In the genomic region with DNA sequence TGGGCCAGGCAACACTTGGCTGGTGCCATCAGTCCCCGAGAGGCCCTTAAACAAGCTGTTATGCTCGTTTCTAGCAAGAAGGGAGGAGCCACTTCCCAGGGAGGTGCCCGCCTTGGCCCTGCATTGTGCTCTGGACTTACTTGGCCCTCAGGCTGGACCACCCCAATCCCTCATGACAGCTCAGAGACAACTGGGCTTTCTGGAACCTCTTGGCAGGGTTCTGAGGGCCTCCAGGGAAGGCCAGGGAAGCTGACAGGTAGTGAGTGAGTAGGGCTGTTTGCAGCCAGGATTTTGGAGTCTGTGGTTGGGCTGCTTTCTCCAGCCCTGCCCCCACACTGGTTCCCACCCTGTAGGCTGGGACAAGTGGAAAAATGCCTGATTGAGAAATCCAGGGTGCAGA, we compare ENCODE assay signal across 8 mouse cellular contexts.
DNase-seq lines count a peak whose midpoint lies in the region; ATAC-seq and TF ChIP-seq lines count a peak whose summit lies in the region.
"Had no signal": no experiment of that assay in that cellular context is flagged by ENCODE, and none has a peak within 500 bp of the region (broad histone marks: within the 10 kb centered on the region; RNA-seq: fewer than 3 reads in every experiment).

No protein-coding gene starts in this region.

- H3K27me3 ChIP-seq in midbrain, embryonic 11.5 days (ENCODE audit: control insufficient read depth, insufficient read depth, low read length): no peaks in the 10 kb centered on the region
- H3K27me3 ChIP-seq in midbrain, embryonic 14.5 days (ENCODE audit: control insufficient read depth, insufficient read depth, low read length): no peaks in the 10 kb centered on the region
- no peaks in the 10 kb centered on the region for H3K27me3 ChIP-seq in heart, embryonic 16.5 days (ENCODE audit: control insufficient read depth, insufficient read depth, low read length)
- H3K27me3 ChIP-seq in lung, embryonic 14.5 days (ENCODE audit: insufficient read depth, low read length): no peaks in the 10 kb centered on the region

- no peaks in the 10 kb centered on the region for H3K4me1 ChIP-seq in midbrain, embryonic 11.5 days (ENCODE audit: control insufficient read depth, insufficient read depth, low read length)
- 0 out of 2 replicates have a peak, but pooled peaks cover 3% of the 10 kb centered on the region for H3K4me1 ChIP-seq in midbrain, embryonic 14.5 days (ENCODE audit: control insufficient read depth, insufficient read depth, low read length)
- H3K4me1 ChIP-seq in heart, embryonic 16.5 days (ENCODE audit: control insufficient read depth, insufficient read depth, low read length): peaks cover 34% of the 10 kb centered on the region
- peaks cover 15% of the 10 kb centered on the region for H3K4me1 ChIP-seq in lung, embryonic 14.5 days (ENCODE audit: insufficient read depth)

- no peak overlapping the region for H3K4me3 ChIP-seq in midbrain, embryonic 11.5 days (ENCODE audit: low read depth, low read length)
- no peak overlapping the region for H3K4me3 ChIP-seq in midbrain, embryonic 14.5 days (replicated peaks; ENCODE audit: low read depth, low read length)
- H3K4me3 ChIP-seq in heart, embryonic 16.5 days (ENCODE audit: low read length): no peak overlapping the region
- no peak overlapping the region for H3K4me3 ChIP-seq in lung, embryonic 14.5 days (ENCODE audit: low read depth, low read length)

- H3K9me3 ChIP-seq in midbrain, embryonic 11.5 days (ENCODE audit: control insufficient read depth, low read length): no peaks in the 10 kb centered on the region
- H3K9me3 ChIP-seq in midbrain, embryonic 14.5 days (ENCODE audit: control insufficient read depth, low read length): no peaks in the 10 kb centered on the region
- no peaks in the 10 kb centered on the region for H3K9me3 ChIP-seq in heart, embryonic 16.5 days (replicated peaks; ENCODE audit: control insufficient read depth, low read length)
- no peaks in the 10 kb centered on the region for H3K9me3 ChIP-seq in lung, embryonic 14.5 days (ENCODE audit: low read depth, low read length)

- WGBS in midbrain, embryonic 11.5 days: 27% methylated on average over 3 of the region's 3 CpGs
- 37% methylated on average over 3 of the region's 3 CpGs for WGBS in midbrain, embryonic 14.5 days
- 34% methylated on average over 3 of the region's 3 CpGs for WGBS in heart, embryonic 16.5 days
- 11% methylated on average over 3 of the region's 3 CpGs for WGBS in lung, embryonic 14.5 days

- no peak overlapping the region for H3K4me2 ChIP-seq in midbrain, embryonic 11.5 days
- H3K4me2 ChIP-seq in midbrain, embryonic 14.5 days (ENCODE audit: low read length): no peak overlapping the region
- no peak overlapping the region for H3K4me2 ChIP-seq in heart, embryonic 16.5 days (ENCODE audit: low read depth, low read length)
- no peak overlapping the region for H3K4me2 ChIP-seq in lung, embryonic 14.5 days

- no peak for TF ChIP-seq CTCF in lung, embryonic 14.5 days (IDR thresholded peaks at IDR 0.05; ENCODE audit: low read depth)

- peak; percentile 61 for DNase-seq in midbrain, embryonic 11.5 days (ENCODE audit: low spot score, missing footprints)
- DNase-seq in midbrain, embryonic 14.5 days: no peak
- DNase-seq in lung, embryonic 14.5 days: peak; percentile 73
- peak; percentile 50 to 62 for DNase-seq in urinary bladder, postnatal 36 days (ENCODE audit: low spot score in 2 of 2)
- DNase-seq in spleen, postnatal 36 days (ENCODE audit: low spot score in 2 of 2): no peak
- no peak for DNase-seq in frontal cortex, postnatal 36 days (ENCODE audit: low spot score in 2 of 2)
- DNase-seq: layer of hippocampus, adult 9-11 months had no signal

- no peak overlapping the region for H3K27ac ChIP-seq in midbrain, embryonic 11.5 days (ENCODE audit: low read depth, low read length)
- H3K27ac ChIP-seq in midbrain, embryonic 14.5 days (replicated peaks; ENCODE audit: low read depth, low read length): no peak overlapping the region
- H3K27ac ChIP-seq in heart, embryonic 16.5 days (ENCODE audit: low read length): 0 out of 2 replicates have a peak overlapping the region, but pooled peaks have one; percentile 28
- peak overlapping the region; percentile 70 for H3K27ac ChIP-seq in lung, embryonic 14.5 days (ENCODE audit: low read depth)

- H3K9ac ChIP-seq in midbrain, embryonic 11.5 days (ENCODE audit: low read length): no peak overlapping the region
- H3K9ac ChIP-seq in midbrain, embryonic 14.5 days (replicated peaks; ENCODE audit: low read length): no peak overlapping the region
- H3K9ac ChIP-seq in heart, embryonic 16.5 days (ENCODE audit: low read length): 0 out of 2 replicates have a peak overlapping the region, but pooled peaks have one; percentile 22
- H3K9ac ChIP-seq in lung, embryonic 14.5 days: no peak overlapping the region

- ATAC-seq in midbrain, embryonic 11.5 days (ENCODE audit: low FRiP score): no peak
- no peak for ATAC-seq in midbrain, embryonic 14.5 days (ENCODE audit: low FRiP score, low TSS enrichment)
- ATAC-seq in heart, embryonic 16.5 days (replicated peaks; ENCODE audit: extremely low read depth, insufficient read depth, low FRiP score): 0 out of 2 replicates have a peak, but pooled peaks have one; percentile 30
- peak; percentile 64 for ATAC-seq in lung, embryonic 14.5 days (ENCODE audit: insufficient read depth)

- no peaks in the 10 kb centered on the region for H3K36me3 ChIP-seq in midbrain, embryonic 11.5 days (ENCODE audit: control insufficient read depth, insufficient read depth, low read length)
- H3K36me3 ChIP-seq in midbrain, embryonic 14.5 days (ENCODE audit: control insufficient read depth, insufficient read depth, low read length): no peaks in the 10 kb centered on the region
- no peaks in the 10 kb centered on the region for H3K36me3 ChIP-seq in heart, embryonic 16.5 days (ENCODE audit: control insufficient read depth, insufficient read depth)
- H3K36me3 ChIP-seq in lung, embryonic 14.5 days (ENCODE audit: insufficient read depth): no peaks in the 10 kb centered on the region

Comparison
In these comparisons a context has a peak if more than half of its experiments do, and no peak if none do; other contexts are left out.
1. DNase-seq: peak in midbrain, embryonic 11.5 days (single experiment), lung, embryonic 14.5 days (single experiment) and urinary bladder, postnatal 36 days (2 of 2); none in midbrain, embryonic 14.5 days (single experiment), spleen, postnatal 36 days (0 of 2) and frontal cortex, postnatal 36 days (0 of 2).
2. ATAC-seq: peak in heart, embryonic 16.5 days (single experiment) and lung, embryonic 14.5 days (single experiment); none in midbrain, embryonic 11.5 days (single experiment) and midbrain, embryonic 14.5 days (single experiment).
3. H3K27ac ChIP-seq: peak in heart, embryonic 16.5 days (single experiment) and lung, embryonic 14.5 days (single experiment); none in midbrain, embryonic 11.5 days (single experiment) and midbrain, embryonic 14.5 days (single experiment).